Mouse (Mus musculus) bone marrow, adult 2 months (tissue): ENCODE measurements at regions not wholly inside any gene's neighbourhood (a gene's known extent, or its start where the extent isn't known, plus 50 kb on each side); places are given as distances from the start of the nearest gene placed in this dataset.

ENCODE experiments used
- CTCF ChIP-seq: fragments of 200-500 bp; IDR thresholded peaks from 2 replicates; pipeline ENCODE4 v1.5.1; 2011; ENCODE audit warnings: low read length, control low read depth; ENCODE audit not compliant: control insufficient read depth, insufficient read depth
- POLR2A ChIP-seq: fragments of 200-500 bp; IDR thresholded peaks from 2 replicates; pipeline ENCODE4 v1.6.1; 2011; ENCODE audit warnings: low read depth, mild to moderate bottlenecking, control low read depth, low read length, borderline replicate concordance; ENCODE audit not compliant: control insufficient read depth

GRCm38 (mm10) chr14:46260291-46260980 is 118.8 kb upstream of the Gm15217 start:
- TF ChIP-seq POLR2A (no peak), CTCF (no peak)
